Mouse (Mus musculus): ENCODE results near the gene Alx3. TPM values are rescaled to one million over a fixed set of nuclear protein-coding genes. Genes with fewer than 3 reads are reported as not detected.
"Not testable (repeated sequence)": the region's sequence is repeated elsewhere in the genome, so short reads cannot be mapped to it uniquely, and the experiment has no call there.

Alx3 gene
- total RNA-seq, 2 experiments from 2014 or later, result not detected

- intact Hi-C loops (cut with DNase I), result loop anchor here (10.0 kb wide), 1 partner anchor 135 kb away; no protein-coding TSS in a partner anchor
- DNase-seq (ENCODE audit: low spot score), result no peak
Observed at GRCm38 (mm10) chr3:107619911-107620310, 25.1 kb downstream of the Alx3 start.

DNA sequence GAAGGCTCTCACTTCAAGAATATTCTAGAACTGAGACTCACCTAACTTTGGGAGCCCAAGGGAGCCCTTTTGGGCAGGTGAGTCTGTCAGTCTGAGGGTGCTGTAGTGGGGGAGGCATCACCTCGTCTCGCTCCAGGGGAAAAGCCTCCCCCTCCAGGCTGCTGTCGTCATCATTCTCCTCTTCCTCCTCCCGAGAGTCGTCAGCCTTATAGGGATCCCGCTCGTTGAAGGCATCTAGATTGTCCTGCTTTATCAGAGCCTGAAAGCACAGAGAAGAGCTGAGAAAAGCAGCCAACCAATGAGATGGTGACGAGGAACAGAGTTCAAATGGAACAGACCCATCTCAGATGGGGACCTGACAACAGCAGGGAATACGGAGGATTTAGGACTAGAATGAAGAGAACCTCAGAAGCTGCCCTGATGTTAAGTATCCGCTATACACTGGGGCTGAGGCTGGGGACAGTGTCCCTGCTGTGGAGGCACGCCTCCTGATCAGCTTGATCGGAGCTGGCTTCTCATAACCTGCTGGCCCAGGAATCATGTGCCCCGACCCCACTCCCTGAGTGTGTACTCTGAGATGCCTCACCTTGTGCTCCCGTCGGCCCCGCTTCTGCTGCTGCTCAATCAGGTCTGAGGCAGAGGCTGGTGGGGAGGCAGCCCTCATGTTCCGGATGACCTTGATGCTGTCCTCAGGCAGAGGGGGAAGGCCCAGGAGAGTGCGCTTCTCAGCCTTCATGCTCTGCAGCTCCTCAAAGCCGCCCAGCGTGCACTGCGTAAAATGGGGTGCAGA is 26.6 kb downstream of the Alx3 start:
- intact Hi-C loops (cut with DNase I), result loop anchor here (10.0 kb wide), 1 partner anchor 133 kb away; no protein-coding TSS in a partner anchor
- DNase-seq (ENCODE audit: low spot score), result no peak

- no peak for DNase-seq (ENCODE audit: low spot score)
- intact Hi-C loops (cut with DNase I), result loop anchor here (10.0 kb wide), 1 partner anchor 132 kb away; no protein-coding TSS in a partner anchor
Observed at GRCm38 (mm10) chr3:107622537-107622936, 27.7 kb downstream of the Alx3 start.

DNA sequence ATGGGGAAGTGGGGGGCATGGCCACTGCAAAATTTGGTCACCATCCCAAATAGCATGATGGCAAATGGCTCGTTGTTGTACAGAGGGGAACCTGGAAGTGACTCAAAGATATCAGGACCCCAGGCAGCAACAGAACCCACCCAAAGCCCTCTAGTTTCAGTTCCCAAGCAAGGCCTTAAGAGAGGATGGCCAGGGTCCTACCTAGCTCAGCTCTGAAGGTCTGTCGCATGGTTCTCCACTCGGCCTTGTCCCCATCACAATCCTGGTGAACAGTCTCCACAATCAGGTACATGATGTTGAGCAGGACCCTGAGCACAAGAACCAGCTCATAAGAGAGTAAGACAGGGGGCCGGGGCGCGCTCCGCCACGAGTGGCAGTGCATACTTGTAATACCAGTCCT is 29.6 kb downstream of the Alx3 start:
- intact Hi-C loops (cut with DNase I), result loop anchor here (10.0 kb wide), 1 partner anchor 130 kb away; no protein-coding TSS in a partner anchor
- no peak for DNase-seq (ENCODE audit: low spot score)

DNA sequence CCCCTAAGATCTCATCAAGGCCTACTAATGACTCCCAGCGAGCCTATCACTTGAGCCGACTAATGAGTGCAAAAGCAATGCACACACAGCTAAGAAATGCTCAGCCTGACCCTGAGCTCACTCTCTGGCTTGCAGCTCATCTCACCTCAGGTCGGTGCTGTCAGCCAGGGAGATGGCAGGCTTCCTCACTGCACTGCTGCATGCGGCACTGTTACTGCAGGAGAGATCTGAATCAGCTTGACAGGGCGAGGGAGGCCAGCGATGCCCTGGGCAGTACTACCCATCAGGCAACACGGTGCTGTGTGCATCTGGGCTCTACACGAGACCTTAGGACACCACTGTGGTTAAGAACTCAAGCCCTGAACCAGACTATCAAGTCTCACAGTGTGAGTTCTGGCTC is 30.7 kb downstream of the Alx3 start:
- intact Hi-C loops (cut with DNase I), result loop anchor here (10.0 kb wide), 1 partner anchor 129 kb away; no protein-coding TSS in a partner anchor
- DNase-seq (ENCODE audit: low spot score), result no peak

- intact Hi-C loops (cut with DNase I), result loop anchor here (10.0 kb wide), 1 partner anchor 128 kb away; no protein-coding TSS in a partner anchor
- DNase-seq (ENCODE audit: low spot score), result no peak
Observed at GRCm38 (mm10) chr3:107626751-107627150, 31.9 kb downstream of the Alx3 start.

GRCm38 (mm10) chr3:107627641-107628040 is 32.8 kb downstream of the Alx3 start:
- intact Hi-C loops (cut with DNase I), result loop anchor here (10.0 kb wide), 1 partner anchor 127 kb away; no protein-coding TSS in a partner anchor
- no peak for DNase-seq (ENCODE audit: low spot score)

DNA sequence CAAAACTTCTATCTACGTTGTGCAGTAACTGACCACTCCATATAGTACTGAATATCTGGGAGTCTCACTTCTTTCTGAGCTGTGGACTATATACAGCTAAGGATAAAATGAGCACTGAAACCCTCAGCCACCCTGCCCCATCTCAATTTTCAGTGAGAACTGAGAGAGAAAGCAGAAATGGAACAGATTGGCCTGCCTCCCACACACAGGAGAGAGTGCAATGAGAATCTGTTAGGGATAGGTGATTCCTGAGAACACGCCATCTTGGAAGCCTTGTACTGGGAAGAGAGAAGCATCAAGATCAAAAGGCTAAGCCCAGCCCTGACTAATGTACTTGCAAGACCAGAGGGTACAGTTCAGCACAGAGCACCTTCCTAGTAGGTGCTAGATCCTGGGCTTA is 33.7 kb downstream of the Alx3 start:
- intact Hi-C loops (cut with DNase I), result loop anchor here (10.0 kb wide), 1 partner anchor 126 kb away; no protein-coding TSS in a partner anchor
- DNase-seq (ENCODE audit: low spot score), result no peak

GRCm38 (mm10) chr3:107629411-107629810 is 34.6 kb downstream of the Alx3 start:
- DNase-seq (ENCODE audit: low spot score), result no peak
- intact Hi-C loops (cut with DNase I), result loop anchor here (10.0 kb wide), 1 partner anchor 125 kb away; no protein-coding TSS in a partner anchor

GRCm38 (mm10) chr3:107630682-107631522 is 36.1 kb downstream of the Alx3 start, which contains the start of gene Gm10961:
TSS of gene Gm10961 (plus strand) at chr3:107631322.
- intact Hi-C loops (cut with DNase I), result loop anchor here (10.0 kb wide), 1 partner anchor 434 kb away; no protein-coding TSS in a partner anchor
- DNase-seq (ENCODE audit: low spot score), result no peak

DNA sequence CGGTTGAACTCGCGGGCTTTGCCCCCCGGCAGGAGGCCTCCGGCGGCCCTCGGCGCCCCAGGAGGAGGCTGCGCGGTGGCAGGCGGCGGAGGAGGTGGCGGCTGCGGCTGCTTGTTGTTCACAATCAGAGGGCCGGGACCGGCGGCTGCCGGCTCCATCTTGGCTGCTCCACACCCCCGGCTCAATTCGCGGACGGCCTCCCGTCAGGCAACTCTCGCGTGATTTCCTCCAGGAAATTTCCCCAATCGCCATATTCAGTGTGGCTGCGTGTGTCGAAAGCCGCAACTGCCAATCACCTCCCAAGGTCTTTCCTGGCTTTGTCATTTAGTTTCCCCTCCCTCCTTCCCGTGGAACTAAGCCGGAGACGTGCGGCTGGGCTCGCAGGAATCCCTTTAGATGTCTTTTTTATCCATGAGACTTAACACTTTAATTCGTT is 36.7 kb downstream of the Alx3 start, which contains the start of gene Strip1:
Gene Strip1, minus strand, starts transcription at position 172 of the 436 bp plus-strand sequence.
- intact Hi-C loops (cut with DNase I), result loop anchor here (10.0 kb wide), 1 partner anchor 433 kb away; no protein-coding TSS in a partner anchor
- DNase-seq (ENCODE audit: low spot score), result peak; percentile 89

- no peak for DNase-seq (ENCODE audit: low spot score)
- intact Hi-C loops (cut with DNase I), result loop anchor here (10.0 kb wide), 1 partner anchor 432 kb away; no protein-coding TSS in a partner anchor
Observed at GRCm38 (mm10) chr3:107632786-107633185, 38.0 kb downstream of the Alx3 start.

- intact Hi-C loops (cut with DNase I), result loop anchor here (10.0 kb wide), 1 partner anchor 431 kb away; no protein-coding TSS in a partner anchor
- no peak for DNase-seq (ENCODE audit: low spot score)
Observed at GRCm38 (mm10) chr3:107633906-107634305, 39.1 kb downstream of the Alx3 start.

GRCm38 (mm10) chr3:107635836-107636235 is 41.0 kb downstream of the Alx3 start:
- no peak for DNase-seq (ENCODE audit: low spot score)
- intact Hi-C loops (cut with DNase I), result loop anchor here (10.0 kb wide), 1 partner anchor 429 kb away; no protein-coding TSS in a partner anchor

- no peak for DNase-seq (ENCODE audit: low spot score)
- intact Hi-C loops (cut with DNase I), result loop anchor here (10.0 kb wide), 1 partner anchor 429 kb away; no protein-coding TSS in a partner anchor
Observed at GRCm38 (mm10) chr3:107636236-107636635, 41.4 kb downstream of the Alx3 start.

DNA sequence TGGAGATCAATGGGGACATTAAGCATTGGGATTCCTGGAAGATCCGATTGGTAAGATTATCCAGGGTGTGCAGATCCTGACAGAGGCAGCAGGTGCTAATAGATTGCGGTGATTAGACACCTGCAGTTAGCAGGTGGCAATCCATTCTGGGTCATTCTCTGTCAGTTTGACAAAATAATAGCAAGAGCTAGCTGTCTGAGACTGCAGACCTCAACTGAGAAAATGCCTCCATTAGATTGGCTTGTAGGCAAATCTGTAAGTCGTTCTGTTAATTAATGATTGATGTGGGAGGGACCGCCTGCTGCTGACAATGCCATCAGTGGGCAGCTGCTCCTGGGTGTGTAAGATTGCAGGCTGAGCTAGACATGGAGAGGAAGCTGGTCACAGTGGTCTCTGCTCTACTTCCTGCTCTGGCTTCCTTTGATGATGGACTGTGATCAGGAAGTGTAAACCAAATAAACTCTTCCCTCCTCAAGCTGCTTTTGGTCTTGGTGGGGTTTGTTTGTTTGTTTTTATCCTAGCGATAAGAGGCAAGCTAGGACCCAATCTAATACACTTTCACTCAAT is 42.9 kb downstream of the Alx3 start:
- intact Hi-C loops (cut with DNase I), result loop anchor here (10.0 kb wide), 1 partner anchor 427 kb away; no protein-coding TSS in a partner anchor
- no peak for DNase-seq (ENCODE audit: low spot score)

GRCm38 (mm10) chr3:107646947-107647346 is 52.1 kb downstream of the Alx3 start:
- intact Hi-C loops (cut with DNase I), result no loop called here
- DNase-seq (ENCODE audit: low spot score), result no peak

DNA sequence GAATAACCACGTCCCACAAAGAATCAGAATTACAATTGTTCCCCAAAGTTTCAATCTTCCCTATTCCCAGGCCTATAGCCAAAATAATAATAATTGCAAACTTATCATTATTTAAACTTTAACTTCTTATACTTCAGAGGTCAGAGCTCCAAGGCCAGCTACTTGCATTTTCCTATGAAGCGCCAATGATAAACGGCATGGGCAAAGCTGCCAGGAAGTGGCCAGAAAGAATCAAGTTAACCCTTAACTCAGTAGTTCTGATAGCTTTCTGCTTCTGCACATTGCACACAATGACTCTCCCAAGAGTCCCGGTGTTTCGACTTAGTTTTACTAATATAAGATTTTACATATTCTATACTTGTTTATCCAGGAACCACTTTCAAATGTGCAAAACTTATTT is 55.4 kb downstream of the Alx3 start:
- DNase-seq (ENCODE audit: low spot score); intact Hi-C loops (cut with DNase I): not testable (repeated sequence)

DNA sequence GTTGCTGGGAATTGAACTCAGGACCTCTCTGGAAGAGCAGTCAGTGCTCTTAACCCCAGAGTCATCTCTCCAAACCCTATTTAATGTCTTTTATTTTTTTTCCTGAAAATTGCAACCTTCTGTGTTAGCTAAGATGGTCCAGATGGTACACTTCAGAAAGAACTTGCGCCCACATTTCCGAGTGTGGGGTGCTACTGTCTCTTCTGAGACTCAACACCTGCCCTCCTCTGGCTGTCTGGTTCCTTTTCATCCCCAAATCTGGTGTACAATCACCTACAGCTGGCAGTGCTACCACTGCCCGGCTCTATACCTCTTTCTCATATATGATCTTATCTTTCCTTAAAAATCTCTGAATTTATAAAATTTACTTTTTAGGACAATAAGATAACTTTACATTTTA is 58.1 kb downstream of the Alx3 start:
- intact Hi-C loops (cut with DNase I), result no loop called here
- DNase-seq (ENCODE audit: low spot score), result no peak

Data from heart, postnatal 25 days (tissue).